Mouse (Mus musculus) limb, embryonic 10.5 days (tissue): ENCODE results near the gene Sigmar1. TPM values are rescaled to one million over a fixed set of nuclear protein-coding genes. Genes with fewer than 3 reads are reported as not detected.
A peak's percentile ranks its signal among the peaks of the same experiment; 100 is the strongest.
"Not testable (repeated sequence)": the region's sequence is repeated elsewhere in the genome, so short reads cannot be mapped to it uniquely, and the experiment has no call there.

Experiments
- DNase-seq: peaks from one replicate; pipeline ENCODE4 v3.0.0-alpha.2; 2017; ENCODE audit warnings: low spot score
- H3K27ac ChIP-seq: fragments of 300-500 bp; sonication (generic); 2 replicates; pipeline ENCODE4 v1.5.1; 2016; ENCODE audit warnings: mild to moderate bottlenecking
- H3K27me3 ChIP-seq: fragments of 300-500 bp; sonication (generic); 2 replicates; pipeline ENCODE4 v1.6.1; 2016; ENCODE audit warnings: low read depth, mild to moderate bottlenecking; ENCODE audit not compliant: poor library complexity, severe bottlenecking
- H3K36me3 ChIP-seq: fragments of 300-500 bp; sonication (generic); 2 replicates; pipeline ENCODE4 v1.6.1; 2016; ENCODE audit warnings: mild to moderate bottlenecking, moderate library complexity
- H3K4me1 ChIP-seq: fragments of 300-500 bp; sonication (generic); 2 replicates; pipeline ENCODE4 v1.6.1; 2016
- H3K4me3 ChIP-seq: fragments of 300-500 bp; sonication (generic); 2 replicates; pipeline ENCODE4 v1.5.1; 2016; ENCODE audit warnings: mild to moderate bottlenecking, moderate library complexity
- H3K9me3 ChIP-seq: fragments of 300-500 bp; sonication (generic); replicated peaks from 2 replicates; pipeline ENCODE4 v1.6.1; 2016; ENCODE audit warnings: mild to moderate bottlenecking
- WGBS: fragments of 180-500 bp; shearing (Covaris S2); methylation state at CpG from one replicate; pipeline ENCODE4 v1.1.7; 2016; 5-methylcytosine and 5-hydroxymethylcytosine counted together
- polyA plus RNA-seq: library from polyadenylated mRNA; unstranded; fragments of >200 nt; fragmentation: Nextera tagmentation; extraction: Ambion mirVana; gene quantifications from 2 replicates; pipeline ENCODE4 v1.2.1, GENCODE M21; 2016

The Sigmar1 gene
- polyA plus RNA-seq, 1 experiment from 2014 or later, result 83.7 TPM

DNA sequence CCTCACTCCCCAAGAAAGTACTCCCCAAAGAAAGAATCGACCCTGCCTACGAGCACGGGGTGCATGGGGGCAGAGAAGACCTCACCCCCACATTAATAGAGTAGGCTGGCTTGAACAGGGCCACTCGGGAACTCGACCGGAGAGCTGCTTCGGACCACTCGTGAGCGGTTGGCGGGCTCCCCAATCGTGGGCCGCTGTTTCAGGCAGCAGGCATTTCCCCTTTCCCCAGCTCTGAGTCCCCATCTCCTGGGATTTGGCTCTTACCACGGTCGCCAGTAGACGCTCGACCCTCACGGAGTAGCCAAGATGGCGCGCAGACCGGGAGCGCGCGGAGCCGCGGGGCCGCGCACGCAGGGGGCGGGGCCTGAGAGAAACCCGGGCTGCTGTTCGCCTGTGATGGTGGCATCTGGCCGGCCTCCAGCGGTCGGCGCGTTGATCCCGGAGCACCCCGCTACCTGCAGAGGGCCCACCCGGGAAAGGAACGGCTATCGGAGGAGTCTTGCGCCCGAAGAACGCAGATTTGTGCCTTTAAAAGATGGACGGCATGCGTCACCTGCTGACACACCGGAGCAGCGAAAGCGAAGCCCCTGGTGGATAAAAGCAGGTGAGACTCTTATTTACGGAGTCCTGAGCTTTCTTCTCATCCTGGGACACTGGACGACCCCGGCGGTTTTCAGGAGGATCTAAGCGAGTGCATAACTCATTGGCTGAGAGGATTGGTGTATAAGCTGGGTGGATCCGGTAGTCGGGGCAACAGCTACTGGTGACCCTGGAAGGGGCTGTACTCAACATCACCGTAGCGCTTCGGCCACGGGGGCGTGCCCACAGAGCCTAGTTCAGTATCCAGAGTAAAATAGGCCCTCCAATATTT lies 42.5 kb downstream of the Sigmar1 start, which contains the start of gene Rpp25l:
TSS of gene Rpp25l (minus strand) at position 338 of the 871 bp plus-strand sequence.
- H3K4me1 ChIP-seq, result peaks cover 50% of the 10 kb centered on the region
- peak within 1 kb of the TSS; percentile 95 for H3K27ac ChIP-seq
- WGBS, result under 1% methylated on average over 61 of the region's 61 CpGs
- peak; percentile 94 for DNase-seq
- H3K27me3 ChIP-seq, result 0 out of 2 replicates have a peak, but pooled peaks cover 5% of the 10 kb centered on the region
- peaks cover 47% of the 10 kb centered on the region for H3K36me3 ChIP-seq
- no peaks in the 10 kb centered on the region for H3K9me3 ChIP-seq
- H3K4me3 ChIP-seq, result peak within 1 kb of the TSS; percentile 79

DNA sequence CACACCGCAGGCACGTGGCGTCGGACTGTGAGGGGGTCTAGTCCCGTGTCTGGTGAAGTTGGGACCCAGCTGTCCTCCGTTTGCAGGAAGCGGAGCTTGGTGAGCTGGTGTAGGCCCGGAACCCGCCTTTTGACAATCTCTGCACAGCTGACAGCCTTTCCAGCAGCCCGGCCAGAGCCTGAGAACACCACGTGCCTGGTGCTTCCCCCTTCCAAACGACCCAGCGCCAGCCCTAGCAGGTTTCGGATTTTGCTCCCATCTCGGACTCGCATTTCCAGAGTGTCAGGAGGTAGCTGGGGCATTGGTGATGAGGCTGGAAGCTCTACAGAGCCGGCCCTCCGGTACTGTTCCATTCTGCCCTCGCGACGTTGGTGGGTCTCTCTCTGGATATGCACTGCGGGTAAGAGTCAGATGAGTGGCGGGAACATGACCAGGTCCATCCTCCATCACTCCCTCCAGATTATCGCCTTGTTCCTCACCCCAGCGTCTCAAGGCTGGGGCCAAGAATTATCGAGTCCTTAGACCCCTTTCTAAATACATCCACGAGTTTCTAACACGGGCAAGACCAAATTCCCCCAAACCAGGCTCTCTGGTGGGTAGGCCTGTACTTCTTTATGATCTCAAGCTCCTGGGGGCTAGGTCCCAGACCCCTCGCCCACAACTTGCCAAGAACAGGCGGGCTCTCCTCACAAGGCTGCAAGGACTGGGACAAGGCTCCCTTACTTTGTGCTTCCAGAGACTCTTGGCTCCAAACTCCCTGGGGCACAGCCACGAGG lies 43.3 kb downstream of the Sigmar1 start:
- WGBS, result 55% methylated on average over 31 of the region's 31 CpGs
- peak overlapping the region; percentile 95 for H3K27ac ChIP-seq
- H3K9me3 ChIP-seq, result no peaks in the 10 kb centered on the region
- H3K36me3 ChIP-seq, result peaks cover 39% of the 10 kb centered on the region
- H3K4me3 ChIP-seq, result peak overlapping the region; percentile 79
- H3K4me1 ChIP-seq, result peaks cover 58% of the 10 kb centered on the region
- peaks cover 11% of the 10 kb centered on the region; the same call in 1 of the 2 replicates for H3K27me3 ChIP-seq
- no peak for DNase-seq

DNA sequence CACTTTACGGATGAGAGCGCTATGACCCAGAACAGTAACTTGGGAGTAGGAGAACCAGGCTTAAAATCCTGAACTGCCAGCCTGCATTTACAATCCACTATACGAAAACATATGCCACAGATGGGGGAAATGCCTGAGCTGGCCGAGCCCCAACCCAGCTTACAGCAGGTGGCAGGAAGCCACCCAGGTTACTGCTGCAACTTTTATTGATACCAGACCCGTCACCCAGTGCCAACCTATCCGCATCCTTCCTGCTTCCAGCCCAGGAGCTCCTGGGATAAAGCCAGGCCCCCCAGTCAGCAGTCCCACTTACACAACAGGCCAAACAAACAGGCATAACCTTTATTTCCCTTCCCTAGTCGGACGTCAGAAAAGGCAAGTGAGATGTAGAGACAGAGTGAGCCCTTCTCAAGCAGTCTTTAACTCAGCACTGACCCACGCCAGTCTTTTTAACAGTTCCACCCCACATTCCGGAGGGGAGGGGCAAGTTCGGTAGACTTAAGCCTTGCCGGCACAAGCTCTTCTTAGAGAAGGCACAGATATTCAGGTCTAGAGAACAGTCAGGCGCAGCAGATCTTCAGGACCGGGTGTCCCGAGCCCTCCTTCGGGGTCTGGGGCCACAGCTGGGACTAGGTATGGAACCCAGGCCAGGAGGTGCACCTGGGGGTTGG lies 44.1 kb downstream of the Sigmar1 start:
- Histone ChIP-seq H3K4me1 (peaks cover 58% of the 10 kb centered on the region), H3K27ac (peak overlapping the region; percentile 95; the same call in 1 of the 2 replicates)
- 83% methylated on average over 16 of the region's 16 CpGs for WGBS

DNA sequence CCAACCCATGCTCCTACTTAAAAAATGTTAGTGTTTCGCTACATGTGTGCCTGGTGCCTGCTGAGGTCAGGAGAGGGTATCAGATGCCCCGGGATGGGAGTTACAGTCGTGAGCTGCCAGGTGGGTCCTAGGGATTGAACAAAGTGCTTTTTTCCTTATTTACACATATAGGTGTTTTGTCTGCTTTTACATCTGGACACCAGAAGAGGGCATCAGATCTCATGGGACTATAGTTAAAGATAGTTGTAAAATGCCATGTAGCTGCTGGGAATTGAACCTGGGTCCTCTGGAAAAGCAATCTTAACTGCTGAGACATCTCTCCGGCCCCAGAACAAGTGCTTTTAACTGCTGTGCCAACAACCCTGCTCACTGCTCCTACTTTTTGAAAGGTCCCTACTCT lies 45.7 kb downstream of the Sigmar1 start:
- H3K27ac ChIP-seq, result no peak overlapping the region
- H3K4me1 ChIP-seq, result peaks cover 56% of the 10 kb centered on the region
- no peak for DNase-seq
- no peak overlapping the region for H3K4me3 ChIP-seq
- peaks cover 31% of the 10 kb centered on the region for H3K27me3 ChIP-seq
- 66% methylated on average over 4 of the region's 4 CpGs for WGBS
- no peaks in the 10 kb centered on the region for H3K9me3 ChIP-seq
- peaks cover 23% of the 10 kb centered on the region for H3K36me3 ChIP-seq

More for the DNA sequence above, 44.1 kb downstream of the Sigmar1 start:
- DNase-seq, result no peak
- peak overlapping the region; percentile 79 for H3K4me3 ChIP-seq
- peaks cover 15% of the 10 kb centered on the region; the same call in 1 of the 2 replicates for H3K27me3 ChIP-seq
- H3K9me3 ChIP-seq, result no peaks in the 10 kb centered on the region
- H3K36me3 ChIP-seq, result peaks cover 33% of the 10 kb centered on the region

DNA sequence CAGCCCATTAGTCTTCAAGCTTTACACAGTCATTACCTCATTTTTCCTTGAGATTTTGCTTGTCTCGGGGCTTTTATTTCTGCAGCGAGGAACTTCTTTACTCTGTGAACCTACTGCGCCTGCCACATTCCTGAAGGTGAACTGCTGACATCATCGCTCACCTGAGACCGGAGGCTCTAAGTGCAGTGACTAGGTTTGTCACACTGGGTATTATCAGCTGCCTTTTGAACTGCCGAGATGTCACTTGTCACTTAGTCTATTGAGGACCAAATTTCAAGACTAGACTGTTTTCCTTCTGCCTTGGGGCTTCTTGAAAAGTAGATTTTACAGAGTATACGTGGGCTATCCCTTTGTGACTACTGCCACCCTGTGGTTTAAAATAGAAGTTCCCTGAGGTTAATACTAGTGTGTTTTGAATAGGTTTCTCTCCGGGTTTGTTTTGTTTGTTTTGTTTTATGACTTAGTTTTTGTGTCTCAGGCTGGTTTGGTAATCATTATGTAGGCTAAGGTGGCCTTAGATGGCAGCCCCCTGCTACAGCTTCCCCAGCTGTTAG lies 47.7 kb downstream of the Sigmar1 start:
- Histone ChIP-seq H3K9me3 (no peaks in the 10 kb centered on the region), H3K4me3 (no peak overlapping the region), H3K27ac (no peak overlapping the region), H3K36me3 (peaks cover 23% of the 10 kb centered on the region), H3K27me3 (peaks cover 44% of the 10 kb centered on the region), H3K4me1 (peaks cover 57% of the 10 kb centered on the region)
- no peak for DNase-seq
- 41% methylated on average over 8 of the region's 8 CpGs for WGBS

DNA sequence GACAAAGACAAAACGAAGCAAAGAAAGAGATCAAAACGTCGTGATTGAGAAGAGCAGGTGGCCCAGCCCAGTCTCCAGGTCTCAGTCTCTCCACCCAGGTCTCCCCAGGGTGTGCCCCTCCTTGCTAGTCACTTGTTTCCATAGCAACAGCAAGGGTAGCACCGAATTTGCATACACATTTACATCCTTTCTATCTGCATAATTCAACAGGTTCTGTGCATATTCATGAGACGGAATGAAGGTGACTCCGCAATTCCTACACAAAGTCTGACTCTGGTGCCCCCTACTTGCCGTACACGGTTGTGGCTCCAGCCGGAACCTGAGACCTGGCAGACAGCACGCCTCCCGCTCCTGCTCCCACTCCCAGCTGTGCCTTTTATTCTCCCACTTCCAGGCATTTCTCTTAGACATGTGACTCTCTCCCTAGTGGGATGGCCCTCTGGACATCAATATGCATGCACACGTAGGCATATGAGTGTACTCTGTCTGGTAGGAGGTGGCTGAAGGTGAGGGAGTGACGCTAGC lies 48.9 kb downstream of the Sigmar1 start:
- H3K27me3 ChIP-seq, result peaks cover 44% of the 10 kb centered on the region
- H3K27ac ChIP-seq, result no peak overlapping the region
- DNase-seq, result peak; percentile 74
- H3K4me1 ChIP-seq, result peaks cover 49% of the 10 kb centered on the region
- peaks cover 19% of the 10 kb centered on the region for H3K36me3 ChIP-seq
- H3K4me3 ChIP-seq, result no peak overlapping the region
- no peaks in the 10 kb centered on the region for H3K9me3 ChIP-seq
- 2% methylated on average over 13 of the region's 13 CpGs for WGBS

DNA sequence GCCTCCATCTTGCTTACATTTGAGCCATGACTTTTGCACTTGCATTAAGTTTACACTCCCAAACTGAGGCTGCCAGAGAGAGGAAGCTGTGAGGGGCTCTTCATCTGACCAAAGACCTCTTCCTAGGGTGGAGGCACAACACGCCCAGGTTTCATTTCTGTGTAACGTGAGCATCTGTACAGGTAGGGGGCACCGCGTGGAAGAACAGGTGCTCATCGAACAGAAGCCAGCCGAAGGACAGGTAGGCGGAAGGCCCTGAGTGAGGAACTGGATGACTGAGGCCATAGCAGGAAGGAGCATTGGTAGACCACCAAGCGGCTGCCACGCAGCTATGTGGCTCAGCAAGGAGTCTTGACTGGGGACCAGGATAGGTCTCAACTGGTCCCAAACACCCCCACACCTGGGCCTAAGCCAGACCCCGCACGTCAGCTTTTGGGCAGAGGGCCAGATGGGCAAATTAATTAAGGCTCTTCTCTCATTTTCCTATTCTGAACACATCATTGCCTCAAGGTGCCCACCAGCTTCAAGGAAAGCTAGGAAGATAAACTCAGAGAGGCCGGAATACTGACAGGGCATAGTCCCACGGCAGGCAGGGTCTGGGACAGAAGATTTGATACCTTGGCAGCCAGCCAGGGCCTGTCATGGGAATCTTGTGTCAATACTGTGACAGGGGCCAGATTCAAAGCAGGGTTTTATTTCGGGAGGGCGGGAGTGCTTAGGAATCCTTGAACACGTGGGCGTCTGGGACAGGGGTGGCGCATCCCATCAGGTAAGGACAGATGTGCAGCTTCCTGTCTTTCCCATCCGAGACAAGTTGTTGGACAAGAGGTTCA lies 49.8 kb downstream of the Sigmar1 start:
- 75% methylated on average over 19 of the region's 19 CpGs for WGBS
- H3K27me3 ChIP-seq, result peaks cover 44% of the 10 kb centered on the region
- H3K4me3 ChIP-seq, result no peak overlapping the region

DNA sequence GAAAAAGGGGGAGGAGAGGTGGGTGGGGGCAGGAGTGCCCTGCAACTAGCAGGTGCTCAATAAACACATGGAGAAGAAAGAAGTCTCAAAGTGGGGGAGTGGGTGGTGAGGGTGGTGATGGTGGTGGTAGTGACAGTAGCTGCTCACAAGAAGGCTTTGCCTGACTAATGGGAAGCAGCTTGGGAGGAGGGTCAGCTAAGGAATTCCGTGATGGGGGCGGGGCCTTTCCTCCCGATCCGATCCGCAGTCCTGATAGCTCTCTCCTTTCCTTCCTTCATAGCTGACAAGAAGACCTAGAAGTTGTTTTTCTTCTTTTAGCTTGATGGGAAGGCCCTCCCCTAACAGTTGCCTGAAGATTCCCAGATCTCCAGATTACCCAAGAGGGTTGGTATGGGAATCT lies 51.3 kb downstream of the Sigmar1 start:
- Histone ChIP-seq H3K4me1 (peaks cover 41% of the 10 kb centered on the region), H3K4me3 (no peak overlapping the region), H3K27me3 (peaks cover 44% of the 10 kb centered on the region), H3K9me3 (no peaks in the 10 kb centered on the region), H3K36me3 (no peaks in the 10 kb centered on the region), H3K27ac (no peak overlapping the region)
- no peak for DNase-seq
- 1% methylated on average over 5 of the region's 5 CpGs for WGBS

More for the DNA sequence above, 49.8 kb downstream of the Sigmar1 start:
- H3K27ac ChIP-seq, result no peak overlapping the region
- peaks cover 10% of the 10 kb centered on the region for H3K36me3 ChIP-seq
- H3K9me3 ChIP-seq, result no peaks in the 10 kb centered on the region
- H3K4me1 ChIP-seq, result peaks cover 41% of the 10 kb centered on the region
- DNase-seq, result no peak

DNA sequence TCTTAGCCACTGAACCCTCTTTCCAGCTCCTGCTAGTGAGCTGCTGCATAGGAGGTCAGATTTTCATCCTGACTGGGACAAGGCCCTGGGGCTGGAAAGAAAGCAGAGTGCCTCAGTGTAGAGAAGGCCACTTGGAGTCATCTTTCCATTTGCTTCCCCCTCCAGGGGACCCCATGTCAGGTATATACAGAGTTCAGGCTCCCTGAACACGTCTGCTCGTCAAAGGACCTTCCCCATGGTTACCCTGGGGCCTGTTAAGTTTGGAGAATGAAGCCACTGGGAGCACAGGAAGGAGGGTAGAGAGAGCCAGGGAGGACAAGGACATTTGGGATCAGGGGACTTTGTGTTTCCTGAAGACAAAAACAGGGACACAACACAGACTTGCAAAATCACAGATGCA lies 53.7 kb downstream of the Sigmar1 start:
- not testable (repeated sequence) for H3K9me3 ChIP-seq, DNase-seq, H3K36me3 ChIP-seq, H3K4me3 ChIP-seq, H3K27ac ChIP-seq
- 69% methylated on average over 2 of the region's 2 CpGs for WGBS
- Histone ChIP-seq H3K4me1 (peaks cover 28% of the 10 kb centered on the region), H3K27me3 (peaks cover 52% of the 10 kb centered on the region)

DNA sequence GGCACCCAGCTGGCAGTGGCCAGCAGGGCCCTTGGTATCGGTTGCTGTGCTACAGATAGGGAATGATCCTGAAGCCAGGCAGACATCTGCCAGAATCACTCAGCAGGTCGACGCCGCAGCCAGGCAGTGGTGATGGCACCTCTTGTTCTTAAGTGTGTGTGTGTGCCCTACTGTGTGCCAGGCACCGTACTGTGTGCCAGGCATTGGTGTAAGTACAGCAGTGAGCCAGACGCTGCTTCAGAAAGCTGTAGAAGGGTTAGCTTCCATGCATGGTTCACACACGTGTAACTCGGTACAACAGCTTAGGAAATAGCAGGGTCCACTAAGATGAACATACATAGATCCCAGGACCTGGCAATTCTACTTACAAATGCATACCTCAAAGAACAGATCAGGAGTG lies 55.7 kb downstream of the Sigmar1 start:
- 81% methylated on average over 3 of the region's 8 CpGs for WGBS
- Histone ChIP-seq H3K4me1 (peaks cover 22% of the 10 kb centered on the region), H3K27me3 (peaks cover 38% of the 10 kb centered on the region)
- not testable (repeated sequence) for DNase-seq, H3K27ac ChIP-seq, H3K9me3 ChIP-seq, H3K36me3 ChIP-seq, H3K4me3 ChIP-seq

DNA sequence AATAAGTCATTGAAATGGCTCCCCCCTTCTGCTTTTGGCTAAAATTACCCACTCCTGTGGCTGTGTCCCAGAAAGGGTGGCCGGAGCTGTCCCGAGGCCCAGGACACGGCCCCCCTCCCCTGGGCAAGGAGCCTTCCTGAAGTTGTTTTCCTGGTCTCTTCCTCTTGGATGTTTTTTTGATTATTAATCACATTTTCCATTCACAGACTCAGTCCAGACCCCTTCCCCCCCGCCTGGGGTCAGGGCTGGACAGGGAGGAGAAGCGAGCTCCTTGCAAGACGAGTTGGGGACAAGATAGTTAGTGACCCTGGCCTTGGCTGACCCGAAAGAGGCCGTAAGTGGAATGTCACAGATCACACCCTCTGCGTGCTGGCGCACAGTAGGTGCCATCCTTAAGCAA lies 56.2 kb downstream of the Sigmar1 start, which contains the start of gene Il11ra1:
TSS of gene Il11ra1 (plus strand) at position 207 of the 400 bp plus-strand sequence.
- not testable (repeated sequence) for H3K9me3 ChIP-seq, DNase-seq, H3K27ac ChIP-seq, H3K36me3 ChIP-seq, H3K4me3 ChIP-seq
- Histone ChIP-seq H3K27me3 (peaks cover 34% of the 10 kb centered on the region), H3K4me1 (peaks cover 18% of the 10 kb centered on the region)
- WGBS, result 78% methylated on average over 10 of the region's 10 CpGs
